Mouse (Mus musculus): Measurements from ENCODE around the gene Adam17. TPM values are rescaled to one million over a fixed set of nuclear protein-coding genes. Genes with fewer than 3 reads are reported as not detected.

The Adam17 gene
- polyA plus RNA-seq, 1 experiment from 2014 or later: 20.4 TPM

DNA sequence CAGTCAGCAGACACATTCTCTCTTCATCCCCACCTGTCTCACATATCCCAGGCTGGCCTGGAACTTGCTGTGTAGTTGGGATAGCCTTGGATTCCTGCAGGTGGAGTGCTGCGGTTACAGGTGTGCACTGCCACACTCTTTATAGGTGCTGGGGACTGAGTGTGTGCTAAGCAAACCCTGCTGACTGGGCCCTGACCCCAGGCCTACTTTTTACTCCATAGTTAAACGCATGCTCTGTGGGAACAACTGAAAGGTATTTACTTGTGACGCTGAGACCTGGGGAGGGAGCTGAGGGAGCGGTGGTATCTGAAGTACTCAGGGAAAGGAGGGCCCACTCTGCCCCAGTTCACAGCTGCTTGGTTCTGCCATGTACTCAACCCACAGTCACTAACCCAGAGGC is 51.1 kb downstream of the Adam17 start:
- no peak overlapping the region for H3K4me2 ChIP-seq
- H3K27ac ChIP-seq (replicated peaks): no peak overlapping the region
- H3K9ac ChIP-seq: no peak overlapping the region
- H3K4me3 ChIP-seq: no peak overlapping the region
- H3K36me3 ChIP-seq: peaks cover 27% of the 10 kb centered on the region
- H3K27me3 ChIP-seq: no peaks in the 10 kb centered on the region
- H3K9me3 ChIP-seq: no peaks in the 10 kb centered on the region
- H3K4me1 ChIP-seq (replicated peaks): peaks cover under 1% of the 10 kb centered on the region; the same call in 1 of the 2 replicates
- WGBS: 90% methylated on average over 4 of the region's 4 CpGs
- no peak for ATAC-seq (ENCODE audit: low FRiP score, low read depth)

DNA sequence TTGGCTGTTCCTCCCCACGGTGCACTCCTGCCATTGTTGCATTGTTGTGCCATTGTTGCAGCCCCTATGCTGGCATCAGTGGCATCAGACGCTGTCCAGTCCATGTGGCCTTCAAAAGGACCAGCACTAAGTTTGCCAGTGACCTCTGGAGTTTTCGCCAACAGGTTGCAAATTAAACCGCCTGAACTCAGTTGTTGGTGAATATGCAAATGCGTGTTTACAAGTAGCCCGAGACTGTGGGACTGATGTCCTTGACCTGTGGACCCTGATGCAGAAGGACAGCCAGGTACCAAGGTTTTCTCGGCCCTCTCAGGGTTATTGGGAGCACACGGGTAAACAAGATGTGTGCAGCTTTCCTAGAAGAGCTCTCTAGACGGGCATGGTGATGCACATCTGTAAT is 52.3 kb downstream of the Adam17 start:
- Histone ChIP-seq H3K27me3 (no peaks in the 10 kb centered on the region), H3K27ac (replicated peaks) (no peak overlapping the region), H3K9me3 (no peaks in the 10 kb centered on the region), H3K9ac (no peak overlapping the region), H3K4me1 (replicated peaks) (peaks cover 8% of the 10 kb centered on the region), H3K4me3 (no peak overlapping the region), H3K4me2 (no peak overlapping the region), H3K36me3 (peaks cover 22% of the 10 kb centered on the region)
- 82% methylated on average over 9 of the region's 9 CpGs for WGBS
- ATAC-seq (ENCODE audit: low FRiP score, low read depth): no peak

DNA sequence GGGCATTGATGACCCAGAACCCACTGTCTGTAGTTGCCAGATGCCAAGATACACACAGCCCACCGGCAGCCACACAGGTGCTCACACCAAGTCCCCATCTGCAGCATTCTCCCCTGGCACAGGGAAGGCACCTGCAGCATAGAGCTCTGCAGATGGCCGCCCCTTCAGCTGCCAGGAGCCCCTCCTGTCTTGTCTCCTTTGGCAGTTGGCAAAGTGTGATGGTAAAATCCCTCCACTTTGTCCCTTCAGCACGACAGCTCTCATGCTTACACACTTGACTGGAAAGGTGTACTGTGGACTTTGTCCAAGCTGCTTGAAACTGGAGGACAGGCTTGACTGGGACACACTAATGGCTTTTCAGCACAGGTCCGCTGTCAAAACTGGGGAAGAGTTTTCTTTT is 53.1 kb downstream of the Adam17 start:
- WGBS: 92% methylated on average over 4 of the region's 4 CpGs
- no peak overlapping the region for H3K9ac ChIP-seq

DNA sequence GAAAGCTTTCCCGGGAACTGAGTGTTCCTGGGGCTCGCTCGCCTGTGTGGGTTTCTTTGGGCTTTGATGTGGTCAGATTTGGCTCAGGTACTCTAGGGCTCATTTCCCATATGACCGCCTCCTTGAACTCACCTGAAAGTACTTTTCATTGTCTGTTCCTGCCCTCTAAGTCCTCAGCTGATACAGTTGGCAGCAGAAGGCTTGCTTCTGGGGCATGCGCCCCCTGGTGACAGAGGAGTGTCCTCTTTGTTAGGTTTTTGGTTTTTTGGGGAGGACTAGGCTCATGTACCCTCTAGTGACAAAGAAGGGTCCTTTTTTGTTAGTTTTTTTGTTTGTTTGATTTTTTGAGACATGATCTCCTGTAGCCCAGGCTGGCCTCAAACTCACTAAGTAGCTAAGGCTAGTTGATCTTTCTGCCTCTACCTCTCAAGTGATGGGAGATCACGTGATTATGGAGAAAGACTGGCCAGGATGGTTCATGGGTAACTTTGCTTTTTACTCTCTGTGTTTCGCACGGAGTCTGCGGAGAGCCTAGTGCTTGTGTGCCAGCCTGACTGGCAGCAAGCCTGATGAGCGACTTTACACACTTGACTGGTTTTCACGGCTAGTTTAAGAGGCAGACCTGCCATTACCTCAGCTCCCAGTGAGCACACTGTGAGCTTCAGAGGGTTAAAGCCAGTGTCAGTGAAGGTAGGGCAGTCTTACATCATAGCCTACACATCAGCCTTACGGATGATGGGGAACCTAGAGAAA is 55.1 kb downstream of the Adam17 start:
- Histone ChIP-seq H3K4me1 (replicated peaks) (peaks cover 15% of the 10 kb centered on the region), H3K9ac (no peak overlapping the region), H3K27ac (replicated peaks) (no peak overlapping the region), H3K4me3 (no peak overlapping the region), H3K27me3 (no peaks in the 10 kb centered on the region), H3K4me2 (no peak overlapping the region), H3K36me3 (peaks cover 21% of the 10 kb centered on the region), H3K9me3 (no peaks in the 10 kb centered on the region)
- WGBS: 68% methylated on average over 12 of the region's 12 CpGs
- no peak for ATAC-seq (ENCODE audit: low FRiP score, low read depth)

More for the DNA sequence above, 53.1 kb downstream of the Adam17 start:
- Histone ChIP-seq H3K9me3 (no peaks in the 10 kb centered on the region), H3K36me3 (peaks cover 20% of the 10 kb centered on the region), H3K4me1 (replicated peaks) (peaks cover 15% of the 10 kb centered on the region), H3K27me3 (no peaks in the 10 kb centered on the region), H3K27ac (replicated peaks) (no peak overlapping the region), H3K4me2 (no peak overlapping the region), H3K4me3 (no peak overlapping the region)
- ATAC-seq (ENCODE audit: low FRiP score, low read depth): no peak

DNA sequence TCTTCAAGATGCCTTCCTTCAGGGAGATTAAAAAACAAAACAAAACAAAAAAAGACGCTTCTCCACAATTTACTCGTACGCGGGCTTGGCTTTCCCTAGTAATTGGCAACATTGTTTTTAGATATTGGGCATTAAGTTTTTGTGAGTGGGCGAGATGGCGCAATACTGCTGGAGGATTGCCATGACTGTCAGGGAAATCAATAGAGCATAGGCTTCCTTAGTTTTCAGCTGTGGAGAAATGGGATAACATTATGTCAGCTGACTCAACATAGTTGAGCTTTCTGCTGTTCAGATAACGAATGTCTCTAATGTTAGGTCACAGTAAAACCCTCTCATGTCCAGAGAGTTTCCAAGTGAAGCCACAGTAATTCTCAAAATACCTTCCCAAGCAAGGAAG is 56.6 kb downstream of the Adam17 start:
- Histone ChIP-seq H3K9ac (peak overlapping the region; percentile 67), H3K4me3 (peak overlapping the region; percentile 67), H3K9me3 (no peaks in the 10 kb centered on the region), H3K36me3 (peaks cover 29% of the 10 kb centered on the region), H3K27me3 (no peaks in the 10 kb centered on the region), H3K4me1 (replicated peaks) (peaks cover 15% of the 10 kb centered on the region), H3K27ac (replicated peaks) (peak overlapping the region; percentile 75; the same call in 1 of the 2 replicates), H3K4me2 (peak overlapping the region; percentile 81)
- no peak for ATAC-seq (ENCODE audit: low FRiP score, low read depth)
- WGBS: 29% methylated on average over 7 of the region's 7 CpGs

DNA sequence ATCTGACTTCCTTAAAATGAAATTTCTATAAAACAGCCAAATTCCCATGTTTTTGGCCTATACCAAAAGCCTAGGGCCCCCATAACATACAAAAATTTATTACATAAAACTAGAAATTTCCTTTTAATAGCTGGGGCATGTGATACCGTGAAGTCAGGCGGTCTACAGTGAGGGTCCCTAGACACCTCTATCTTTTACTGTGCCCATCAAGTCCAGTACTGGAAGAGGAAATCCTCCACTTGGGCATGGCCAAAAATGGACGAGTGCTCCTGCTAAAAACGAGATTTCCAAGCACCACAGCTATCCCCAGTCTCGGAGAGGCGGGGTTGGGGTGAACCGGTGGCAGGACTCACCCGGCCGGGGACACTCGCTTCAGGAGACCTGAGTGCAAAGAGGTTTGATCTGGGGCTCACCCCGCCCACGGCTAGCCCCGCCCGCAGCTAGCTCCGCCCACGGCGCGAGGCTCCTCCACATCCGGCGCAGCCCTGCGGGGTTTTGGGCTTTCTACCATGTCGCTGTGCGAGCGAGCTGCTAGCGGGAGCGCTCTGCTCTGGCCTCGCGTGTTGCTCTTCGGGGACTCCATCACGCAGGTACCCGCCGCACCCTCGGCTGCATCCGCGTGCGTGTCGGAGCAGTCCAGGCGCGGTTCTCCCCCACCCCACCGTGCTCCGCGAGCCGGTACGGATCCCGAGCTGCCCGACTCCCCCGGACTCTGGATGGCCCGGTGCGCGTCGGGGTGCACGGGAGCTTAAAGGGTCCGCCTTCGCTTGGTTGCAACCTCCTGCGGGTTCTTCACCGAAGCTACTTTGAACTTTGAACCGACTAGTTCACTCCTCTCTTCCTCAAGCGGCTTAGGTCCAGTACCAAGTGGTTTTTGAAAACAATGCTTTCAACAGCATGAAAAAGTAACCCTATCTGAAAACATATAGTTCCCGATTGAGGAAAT is 57.2 kb downstream of the Adam17 start, which contains the start of gene Iah1:
Gene Iah1, plus strand, starts transcription at position 467 of the 946 bp plus-strand sequence.
- peak within 1 kb of the TSS; percentile 81 for H3K4me2 ChIP-seq
- peak within 1 kb of the TSS; percentile 67 for H3K4me3 ChIP-seq
- peaks cover 15% of the 10 kb centered on the region for H3K4me1 ChIP-seq (replicated peaks)
- peak; percentile 90 for ATAC-seq (ENCODE audit: low FRiP score, low read depth)
- no peaks in the 10 kb centered on the region for H3K9me3 ChIP-seq
- 2% methylated on average over 59 of the region's 59 CpGs for WGBS
- H3K27me3 ChIP-seq: no peaks in the 10 kb centered on the region
- peaks cover 30% of the 10 kb centered on the region for H3K36me3 ChIP-seq
- H3K27ac ChIP-seq (replicated peaks): peak within 1 kb of the TSS; percentile 75
- H3K9ac ChIP-seq: peak within 1 kb of the TSS; percentile 67

DNA sequence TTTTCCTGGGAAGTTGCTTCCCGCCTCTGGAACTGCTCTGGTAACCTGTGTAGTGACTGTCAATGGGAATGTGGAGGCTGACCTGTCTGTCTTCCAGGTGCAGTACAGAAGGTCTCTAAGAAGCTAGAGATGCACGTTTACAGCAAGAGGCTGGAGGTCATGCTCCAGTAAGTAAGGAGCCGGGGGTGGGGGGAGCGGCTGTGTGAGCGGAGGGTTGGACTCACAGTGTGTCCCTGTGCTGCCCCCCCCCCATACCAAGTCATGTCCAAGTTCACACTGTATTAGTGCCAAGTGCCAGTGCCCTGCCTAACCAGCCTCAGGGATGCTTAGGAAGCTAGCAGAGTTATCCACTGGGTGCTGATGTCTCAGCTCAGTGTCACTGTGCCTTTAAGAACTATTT is 61.2 kb downstream of the Adam17 start:
- Histone ChIP-seq H3K9ac (no peak overlapping the region), H3K4me1 (replicated peaks) (peaks cover 13% of the 10 kb centered on the region), H3K9me3 (no peaks in the 10 kb centered on the region), H3K36me3 (peaks cover 68% of the 10 kb centered on the region), H3K4me2 (no peak overlapping the region), H3K4me3 (no peak overlapping the region), H3K27me3 (no peaks in the 10 kb centered on the region), H3K27ac (replicated peaks) (no peak overlapping the region)
- ATAC-seq (ENCODE audit: low FRiP score, low read depth): no peak
- 88% methylated on average over 5 of the region's 5 CpGs for WGBS

DNA sequence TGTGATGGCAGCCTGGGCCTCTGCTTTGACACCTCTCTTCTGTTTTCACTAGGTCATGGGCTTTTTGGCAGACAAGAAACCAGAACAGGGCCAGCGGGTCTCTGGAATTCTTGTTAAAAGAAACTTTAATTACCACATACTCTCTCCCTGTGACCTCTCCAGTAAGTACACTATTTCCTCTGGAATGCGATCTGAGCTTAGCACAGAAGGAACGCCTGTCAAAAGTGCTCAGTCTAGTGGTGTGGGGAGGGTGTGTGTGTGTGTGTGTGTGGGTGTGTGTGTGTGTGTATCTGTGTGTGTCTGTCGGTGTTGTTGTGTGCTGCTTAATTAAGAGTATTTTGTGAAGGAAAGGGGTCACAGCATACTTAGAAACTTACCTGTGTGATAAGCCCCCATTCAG is 66.7 kb downstream of the Adam17 start:
- no peak overlapping the region for H3K4me3 ChIP-seq
- H3K9me3 ChIP-seq: no peaks in the 10 kb centered on the region
- H3K27me3 ChIP-seq: no peaks in the 10 kb centered on the region
- no peak overlapping the region for H3K9ac ChIP-seq
- H3K36me3 ChIP-seq: peaks cover 87% of the 10 kb centered on the region
- no peak for ATAC-seq (ENCODE audit: low FRiP score, low read depth)
- H3K4me2 ChIP-seq: no peak overlapping the region
- H3K27ac ChIP-seq (replicated peaks): no peak overlapping the region
- no peaks in the 10 kb centered on the region for H3K4me1 ChIP-seq (replicated peaks)
- WGBS: 98% methylated on average over 4 of the region's 4 CpGs

DNA sequence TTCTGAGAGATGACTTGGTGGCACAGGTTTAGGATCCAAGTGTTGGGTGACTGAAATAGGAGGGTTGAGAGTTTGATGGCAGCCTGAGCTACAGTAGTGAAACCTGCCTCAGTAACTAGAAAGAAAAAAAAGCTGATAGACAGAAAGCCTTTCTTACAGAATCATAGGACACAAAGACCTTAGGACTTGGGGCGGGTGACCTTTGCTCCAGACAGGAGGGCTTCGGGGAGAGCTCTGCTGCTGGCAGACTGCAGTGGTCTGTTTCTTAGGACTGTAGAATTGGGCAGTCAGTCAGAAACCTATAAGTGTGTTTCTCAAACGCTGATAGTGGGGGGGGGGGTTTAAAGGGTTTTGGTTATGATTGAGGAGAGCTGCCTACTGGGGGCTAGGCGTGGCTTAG is 67.7 kb downstream of the Adam17 start:
- Histone ChIP-seq H3K4me3 (no peak overlapping the region), H3K27ac (replicated peaks) (no peak overlapping the region), H3K9ac (no peak overlapping the region), H3K36me3 (peaks cover 88% of the 10 kb centered on the region), H3K27me3 (no peaks in the 10 kb centered on the region), H3K4me2 (no peak overlapping the region), H3K9me3 (no peaks in the 10 kb centered on the region), H3K4me1 (replicated peaks) (no peaks in the 10 kb centered on the region)
- ATAC-seq (ENCODE audit: low FRiP score, low read depth): no peak
- 95% methylated on average over 4 of the region's 4 CpGs for WGBS

DNA sequence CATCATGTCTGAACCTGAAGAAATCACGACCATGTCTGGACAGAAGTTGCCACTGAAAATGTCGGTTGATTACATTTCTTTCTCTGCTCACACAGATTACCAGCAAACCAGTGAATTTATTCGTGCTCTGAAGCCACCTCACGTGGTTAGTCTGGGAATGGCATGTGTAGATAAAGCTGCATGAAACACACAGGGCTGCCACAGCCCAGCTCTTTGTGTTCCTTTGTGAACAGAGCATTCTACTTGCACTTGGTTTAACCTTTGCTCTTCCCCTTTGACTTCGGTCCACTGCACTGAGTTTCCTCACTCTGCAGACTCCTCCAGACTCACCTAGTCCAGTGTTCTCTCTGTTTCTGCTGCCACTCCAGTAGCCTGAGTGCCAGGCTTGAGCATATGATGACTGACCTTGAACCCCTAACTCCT is 71.1 kb downstream of the Adam17 start:
- Histone ChIP-seq H3K4me1 (replicated peaks) (no peaks in the 10 kb centered on the region), H3K27ac (replicated peaks) (no peak overlapping the region), H3K4me3 (no peak overlapping the region), H3K9me3 (no peaks in the 10 kb centered on the region), H3K36me3 (peaks cover 84% of the 10 kb centered on the region), H3K4me2 (no peak overlapping the region), H3K9ac (no peak overlapping the region), H3K27me3 (no peaks in the 10 kb centered on the region)
- ATAC-seq (ENCODE audit: low FRiP score, low read depth): no peak
- 81% methylated on average over 5 of the region's 5 CpGs for WGBS

DNA sequence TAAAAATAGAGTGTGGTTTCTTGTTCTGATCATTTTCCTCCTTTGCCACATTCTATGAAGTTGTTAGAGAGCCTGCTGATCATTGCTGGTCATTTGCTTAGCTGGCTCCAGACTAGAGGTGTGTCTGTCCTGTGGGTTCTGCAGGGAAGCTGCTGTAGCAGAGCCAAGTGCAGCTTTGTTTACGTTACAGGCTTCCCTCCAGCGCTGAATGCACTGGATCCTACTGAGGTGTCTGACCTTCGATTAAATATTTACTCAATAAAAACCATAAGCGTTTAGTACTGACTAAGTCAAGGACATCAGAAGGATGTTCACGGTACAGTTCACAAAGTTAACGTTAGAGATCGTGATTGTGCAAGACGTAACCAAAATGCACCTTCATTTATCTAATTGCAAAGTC is 71.5 kb downstream of the Adam17 start:
- H3K9ac ChIP-seq: no peak overlapping the region
- WGBS: 88% methylated on average over 8 of the region's 8 CpGs
- ATAC-seq (ENCODE audit: low FRiP score, low read depth): no peak

DNA sequence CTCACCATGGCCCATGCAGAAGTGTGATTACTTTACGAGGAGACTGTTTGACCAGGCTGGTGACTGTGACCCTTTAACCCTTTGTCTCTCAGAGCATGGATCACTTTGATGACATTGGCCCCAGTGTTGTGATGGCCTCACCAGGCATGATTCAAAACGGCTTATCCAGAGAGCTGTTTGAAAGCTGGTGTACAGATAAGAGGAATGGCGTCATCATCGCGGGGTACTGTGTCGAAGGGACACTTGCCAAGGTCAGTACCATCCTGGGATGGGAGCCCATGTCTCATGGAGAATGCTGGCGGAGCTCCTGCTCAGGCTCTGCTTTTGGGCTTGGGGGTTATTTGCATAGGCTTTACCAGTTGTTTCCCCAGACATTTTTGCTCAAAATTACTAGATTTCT is 72.1 kb downstream of the Adam17 start:
- no peak for ATAC-seq (ENCODE audit: low FRiP score, low read depth)
- Histone ChIP-seq H3K4me2 (no peak overlapping the region), H3K4me1 (replicated peaks) (no peaks in the 10 kb centered on the region), H3K9ac (no peak overlapping the region), H3K27me3 (no peaks in the 10 kb centered on the region), H3K27ac (replicated peaks) (no peak overlapping the region), H3K36me3 (peaks cover 83% of the 10 kb centered on the region), H3K9me3 (no peaks in the 10 kb centered on the region), H3K4me3 (no peak overlapping the region)
- 94% methylated on average over 7 of the region's 7 CpGs for WGBS

More for the DNA sequence above, 71.5 kb downstream of the Adam17 start:
- Histone ChIP-seq H3K4me2 (no peak overlapping the region), H3K27ac (replicated peaks) (no peak overlapping the region), H3K9me3 (no peaks in the 10 kb centered on the region), H3K4me3 (no peak overlapping the region), H3K4me1 (replicated peaks) (no peaks in the 10 kb centered on the region), H3K27me3 (no peaks in the 10 kb centered on the region), H3K36me3 (peaks cover 84% of the 10 kb centered on the region)
